Mouse (Mus musculus): ENCODE results near the gene Gm10282. TPM values are rescaled to one million over a fixed set of nuclear protein-coding genes. Genes with fewer than 3 reads are reported as not detected.

Gm10282 gene
- polyA plus RNA-seq, 1 experiment from 2014 or later: 36.7 TPM

DNA sequence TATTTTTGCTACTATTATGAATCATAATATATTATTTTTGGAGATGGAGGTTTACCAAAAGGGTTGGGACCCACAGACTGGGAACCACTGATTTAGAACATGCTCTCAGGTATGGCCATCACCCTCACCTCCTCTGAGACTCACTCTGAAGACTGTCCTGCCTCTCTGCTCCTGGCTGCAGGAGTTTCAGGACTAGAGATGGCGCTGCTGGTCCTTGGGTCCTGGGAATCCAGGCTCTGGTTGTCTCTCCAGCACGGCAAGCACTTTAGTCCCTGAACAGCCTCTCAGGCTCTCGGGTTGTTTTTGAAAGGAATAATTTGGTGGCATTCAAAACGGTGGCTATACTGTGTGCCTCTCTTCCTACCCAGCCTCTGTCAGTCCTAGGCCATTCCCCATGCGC lies 43.2 kb downstream of the Gm10282 start:
- Histone ChIP-seq H3K27me3 (ENCODE audit: poor library complexity, severe bottlenecking) (no peaks in the 10 kb centered on the region), H3K9me3 (no peaks in the 10 kb centered on the region), H3K27ac (no peak overlapping the region), H3K4me1 (no peaks in the 10 kb centered on the region), H3K36me3 (replicated peaks) (peaks cover 3% of the 10 kb centered on the region), H3K4me3 (no peak overlapping the region)
- 58% methylated on average over 5 of the region's 5 CpGs for WGBS
- DNase-seq (ENCODE audit: extremely low spot score, low spot score): no peak

DNA sequence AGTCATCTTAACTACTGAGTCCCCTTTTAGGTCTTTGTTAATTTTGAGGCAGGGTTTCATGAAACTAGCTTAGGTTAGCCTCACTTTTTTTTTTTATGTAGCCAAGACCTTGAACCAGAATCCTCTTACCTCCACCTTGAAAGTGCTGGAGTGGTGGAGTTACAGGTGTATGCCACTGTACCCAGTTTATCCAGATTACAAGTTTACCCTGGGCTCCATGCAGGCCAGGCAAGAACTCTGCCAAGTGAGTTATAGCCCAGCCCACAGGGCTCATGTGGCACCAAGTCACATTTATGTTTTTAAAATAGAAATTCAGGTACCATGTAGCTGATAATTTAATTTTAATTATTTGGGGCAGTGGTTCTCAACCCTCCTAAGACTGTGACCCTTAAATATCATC lies 43.6 kb downstream of the Gm10282 start:
- no peak for DNase-seq (ENCODE audit: extremely low spot score, low spot score)
- Histone ChIP-seq H3K27ac (no peak overlapping the region), H3K36me3 (replicated peaks) (peaks cover 5% of the 10 kb centered on the region), H3K4me3 (no peak overlapping the region), H3K9me3 (no peaks in the 10 kb centered on the region), H3K4me1 (no peaks in the 10 kb centered on the region), H3K27me3 (ENCODE audit: poor library complexity, severe bottlenecking) (no peaks in the 10 kb centered on the region)

DNA sequence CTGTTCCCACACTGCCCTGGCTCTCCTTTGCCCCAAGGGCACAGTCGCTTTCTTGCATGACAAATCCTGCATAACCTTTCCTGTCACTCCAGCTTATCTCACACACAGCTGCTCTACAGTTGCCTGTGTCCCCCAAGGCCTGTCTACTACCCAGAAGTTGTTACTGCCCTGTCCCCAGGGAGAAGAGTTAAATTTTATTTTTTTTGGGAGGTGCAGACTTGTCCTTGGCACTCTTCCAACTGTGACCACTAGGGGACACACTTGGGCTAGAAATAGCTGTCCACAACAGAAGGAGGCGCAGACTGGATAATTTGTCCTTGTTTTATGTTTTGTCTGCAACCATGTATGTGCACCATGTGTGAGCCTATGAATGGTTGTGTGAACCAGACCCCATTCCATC lies 44.0 kb downstream of the Gm10282 start:
- H3K4me1 ChIP-seq: no peaks in the 10 kb centered on the region
- no peaks in the 10 kb centered on the region for H3K9me3 ChIP-seq
- WGBS: 35% methylated on average over 2 of the region's 2 CpGs
- H3K27ac ChIP-seq: no peak overlapping the region
- peaks cover 6% of the 10 kb centered on the region for H3K36me3 ChIP-seq (replicated peaks)
- peak; percentile 49 for DNase-seq (ENCODE audit: extremely low spot score, low spot score)
- no peaks in the 10 kb centered on the region for H3K27me3 ChIP-seq (ENCODE audit: poor library complexity, severe bottlenecking)
- no peak overlapping the region for H3K4me3 ChIP-seq

DNA sequence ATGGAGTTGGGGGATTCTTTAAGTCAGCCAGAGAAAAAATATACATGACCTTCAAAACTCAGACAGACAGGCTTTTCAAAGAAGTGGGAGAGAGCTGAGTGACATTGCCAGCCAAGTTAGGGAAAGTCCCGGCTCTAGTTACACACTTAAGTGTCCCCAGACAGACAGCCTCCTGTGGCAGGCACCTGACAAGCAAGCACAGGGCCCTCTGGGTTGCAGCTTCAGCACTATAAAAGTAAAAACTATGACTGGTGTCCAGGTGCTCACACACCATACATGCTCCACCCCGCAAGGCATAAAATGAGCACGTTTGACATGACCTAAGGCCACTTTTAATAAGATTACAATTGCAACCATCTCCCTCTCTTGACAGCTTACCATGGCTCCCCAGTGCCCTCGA lies 44.5 kb downstream of the Gm10282 start:
- H3K36me3 ChIP-seq (replicated peaks): peaks cover 11% of the 10 kb centered on the region
- no peaks in the 10 kb centered on the region for H3K4me1 ChIP-seq
- H3K27ac ChIP-seq: no peak overlapping the region
- H3K4me3 ChIP-seq: no peak overlapping the region
- 66% methylated on average over 4 of the region's 4 CpGs for WGBS
- no peaks in the 10 kb centered on the region for H3K27me3 ChIP-seq (ENCODE audit: poor library complexity, severe bottlenecking)
- DNase-seq (ENCODE audit: extremely low spot score, low spot score): no peak
- no peaks in the 10 kb centered on the region for H3K9me3 ChIP-seq

- 89% methylated on average over 2 of the region's 2 CpGs for WGBS
- Histone ChIP-seq H3K4me1 (no peaks in the 10 kb centered on the region), H3K27me3 (ENCODE audit: poor library complexity, severe bottlenecking) (no peaks in the 10 kb centered on the region), H3K36me3 (replicated peaks) (peaks cover 18% of the 10 kb centered on the region), H3K9me3 (no peaks in the 10 kb centered on the region), H3K27ac (no peak overlapping the region), H3K4me3 (no peak overlapping the region)
- no peak for DNase-seq (ENCODE audit: extremely low spot score, low spot score)
These were observed 45.2 kb downstream of the Gm10282 start for GRCm38 (mm10) chr8:72259862-72260261.

DNA sequence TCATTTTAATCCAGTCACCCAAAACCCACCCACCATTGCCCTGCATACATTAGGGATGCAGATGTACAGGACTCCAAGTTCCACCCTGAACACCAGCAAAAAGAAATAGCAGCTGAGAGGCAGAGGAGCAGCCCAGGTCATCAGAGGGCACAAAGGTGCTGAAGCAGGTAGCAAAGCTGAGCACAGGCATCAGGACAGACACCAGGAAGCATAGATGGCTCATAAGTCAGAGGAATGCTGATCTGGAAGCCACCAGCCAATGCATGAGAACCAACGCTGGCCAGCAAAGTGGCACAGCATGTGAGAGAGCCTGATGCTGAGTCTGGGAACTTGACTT lies 47.2 kb downstream of the Gm10282 start:
- Histone ChIP-seq H3K4me3 (no peak overlapping the region), H3K27me3 (ENCODE audit: poor library complexity, severe bottlenecking) (no peaks in the 10 kb centered on the region), H3K36me3 (replicated peaks) (peaks cover 35% of the 10 kb centered on the region), H3K9me3 (no peaks in the 10 kb centered on the region), H3K27ac (no peak overlapping the region), H3K4me1 (no peaks in the 10 kb centered on the region)
- 94% methylated on average over 1 of the region's 1 CpGs for WGBS
- no peak for DNase-seq (ENCODE audit: extremely low spot score, low spot score)

GRCm38 (mm10) chr8:72257171-72257901 lies 47.7 kb downstream of the Gm10282 start:
- peaks cover 41% of the 10 kb centered on the region for H3K36me3 ChIP-seq (replicated peaks)
- no peak overlapping the region for H3K4me3 ChIP-seq
- 54% methylated on average over 7 of the region's 7 CpGs for WGBS
- H3K4me1 ChIP-seq: no peaks in the 10 kb centered on the region
- H3K27ac ChIP-seq: no peak overlapping the region
- no peaks in the 10 kb centered on the region for H3K9me3 ChIP-seq
- DNase-seq (ENCODE audit: extremely low spot score, low spot score): peak; percentile 38
- H3K27me3 ChIP-seq (ENCODE audit: poor library complexity, severe bottlenecking): no peaks in the 10 kb centered on the region

Other genes starting within 250 kb of the Gm10282 start
- gene Olfr373, start 222.1 kb downstream of the Gm10282 start, polyA plus RNA-seq (2016; fragmentation: Nextera tagmentation; extraction: Ambion mirVana): 0.06 TPM in 1 of 2 replicates, not detected in the other
- not detected in 2 replicates for gene Olfr374, start 198.2 kb downstream of the Gm10282 start, polyA plus RNA-seq (2016; fragmentation: Nextera tagmentation; extraction: Ambion mirVana)
- 634 and 649 TPM in 2 replicates for gene Tpm4, start 170.3 kb downstream of the Gm10282 start, polyA plus RNA-seq (2016; fragmentation: Nextera tagmentation; extraction: Ambion mirVana)
- gene Rab8a, start 144.1 kb downstream of the Gm10282 start, polyA plus RNA-seq (2016; fragmentation: Nextera tagmentation; extraction: Ambion mirVana): 138 and 144 TPM in 2 replicates
- 0.07 TPM in 1 of 2 replicates, not detected in the other for gene Hsh2d, start 115.6 kb downstream of the Gm10282 start, polyA plus RNA-seq (2016; fragmentation: Nextera tagmentation; extraction: Ambion mirVana)
- not detected in 2 replicates for gene Cib3, start 92.4 kb downstream of the Gm10282 start, polyA plus RNA-seq (2016; fragmentation: Nextera tagmentation; extraction: Ambion mirVana)
- gene Gm11034, start 91.6 kb downstream of the Gm10282 start, polyA plus RNA-seq (2016; fragmentation: Nextera tagmentation; extraction: Ambion mirVana): not detected in 2 replicates
- 77.6 and 80.0 TPM in 2 replicates for gene Fam32a, start 85.5 kb downstream of the Gm10282 start, polyA plus RNA-seq (2016; fragmentation: Nextera tagmentation; extraction: Ambion mirVana)
- gene Ap1m1, start 65.2 kb downstream of the Gm10282 start, polyA plus RNA-seq (2016; fragmentation: Nextera tagmentation; extraction: Ambion mirVana): 181 and 183 TPM in 2 replicates
- 2.6 and 3.0 TPM in 2 replicates for gene Klf2, start 13.8 kb upstream of the Gm10282 start, polyA plus RNA-seq (2016; fragmentation: Nextera tagmentation; extraction: Ambion mirVana)
- gene Eps15l1, start 116.2 kb upstream of the Gm10282 start, polyA plus RNA-seq (2016; fragmentation: Nextera tagmentation; extraction: Ambion mirVana): 72.9 and 74.3 TPM in 2 replicates
- 1.1 and 1.5 TPM in 2 replicates for gene Calr3, start 138.6 kb upstream of the Gm10282 start, polyA plus RNA-seq (2016; fragmentation: Nextera tagmentation; extraction: Ambion mirVana)
- 13.6 and 14.3 TPM in 2 replicates for gene 1700030K09Rik, start 138.6 kb upstream of the Gm10282 start, polyA plus RNA-seq (2016; fragmentation: Nextera tagmentation; extraction: Ambion mirVana)
- gene Cherp, start 170.0 kb upstream of the Gm10282 start, polyA plus RNA-seq (2016; fragmentation: Nextera tagmentation; extraction: Ambion mirVana): 108 and 114 TPM in 2 replicates
- gene Slc35e1, start 187.4 kb upstream of the Gm10282 start, polyA plus RNA-seq (2016; fragmentation: Nextera tagmentation; extraction: Ambion mirVana): 14.0 and 15.3 TPM in 2 replicates
- 19.4 and 20.1 TPM in 2 replicates for gene Med26, start 243.0 kb upstream of the Gm10282 start, polyA plus RNA-seq (2016; fragmentation: Nextera tagmentation; extraction: Ambion mirVana)